Mouse (Mus musculus) frontal cortex, adult (tissue): ENCODE results near the gene Golga2.
"Not testable (repeated sequence)": the region's sequence is repeated elsewhere in the genome, so short reads cannot be mapped to it uniquely, and the experiment has no call there.

Experiments used
- ATAC-seq: cut with Nextera tagmentation; 2 replicates; pipeline ENCODE4 v1.9.2; 2017; ENCODE audit warnings: mild to moderate bottlenecking, moderate library complexity, mixed read lengths; ENCODE audit not compliant: low TSS enrichment

Gene Golga2

DNA sequence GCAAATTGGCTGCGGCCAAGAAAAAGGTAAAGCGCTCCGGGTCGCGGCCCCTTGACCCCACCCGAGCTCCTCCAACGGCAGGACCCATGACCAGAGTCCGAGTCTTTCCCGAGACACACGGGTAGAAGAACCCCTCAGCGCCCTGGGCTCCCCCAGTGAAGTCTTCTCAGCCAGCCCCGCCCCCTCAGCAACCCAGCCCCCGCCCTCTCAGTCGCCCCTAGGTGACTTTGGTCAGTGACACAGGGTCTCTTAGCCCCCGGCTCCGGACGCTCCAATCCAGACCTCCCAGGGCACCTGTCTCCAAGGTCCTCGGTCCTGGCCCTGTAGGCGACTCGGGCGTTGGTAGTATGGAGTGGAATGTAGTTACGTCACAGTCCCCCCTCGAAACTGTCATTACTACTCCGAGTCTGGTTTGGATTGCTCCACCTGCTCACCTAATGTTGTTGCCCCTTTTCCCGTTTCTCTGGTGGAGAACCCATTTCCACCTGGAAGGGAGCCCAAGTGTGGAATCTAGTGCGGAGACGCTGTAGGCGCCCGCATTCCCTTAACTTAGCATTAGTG is 1.3 kb downstream of the Golga2 start:
- no peak for ATAC-seq

- no peak for ATAC-seq
Measured at GRCm38 (mm10) chr2:32289578-32289977, 2.4 kb downstream of the Golga2 start.

- no peak for ATAC-seq
Measured at GRCm38 (mm10) chr2:32294348-32294747, 7.2 kb downstream of the Golga2 start.

GRCm38 (mm10) chr2:32295285-32295684 is 8.1 kb downstream of the Golga2 start:
- ATAC-seq = no peak

- ATAC-seq = not testable (repeated sequence)
Measured at GRCm38 (mm10) chr2:32295842-32296241, 8.7 kb downstream of the Golga2 start.

DNA sequence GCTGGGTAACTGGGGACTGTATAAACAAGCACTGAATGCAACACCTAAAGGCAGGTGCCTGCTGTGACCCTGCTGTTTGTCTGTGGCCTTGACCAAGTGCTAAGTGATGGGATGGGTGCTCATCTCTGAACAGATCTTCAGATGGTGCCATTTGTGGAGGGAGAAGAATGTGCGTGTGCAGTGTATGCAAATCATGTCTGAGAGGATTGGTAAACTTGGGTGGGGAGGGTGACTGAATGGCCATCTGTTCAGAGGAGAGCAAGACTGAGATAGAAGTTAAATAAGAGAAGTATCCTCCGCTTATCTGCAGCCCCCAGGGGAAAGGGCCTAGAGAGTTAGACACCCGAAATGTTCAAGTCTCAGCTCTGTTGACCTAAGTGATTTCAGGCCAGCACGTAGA is 12.3 kb downstream of the Golga2 start:
- ATAC-seq = peak; percentile 51; the same call in 1 of the 2 replicates

GRCm38 (mm10) chr2:32302952-32303351 is 15.8 kb downstream of the Golga2 start:
- ATAC-seq = no peak

- ATAC-seq = peak; percentile 25
Measured at GRCm38 (mm10) chr2:32304145-32304832, 17.1 kb downstream of the Golga2 start.

GRCm38 (mm10) chr2:32305668-32306067 is 18.5 kb downstream of the Golga2 start:
- ATAC-seq = no peak

- ATAC-seq = no peak
Measured at GRCm38 (mm10) chr2:32306176-32306575, 19.0 kb downstream of the Golga2 start.

DNA sequence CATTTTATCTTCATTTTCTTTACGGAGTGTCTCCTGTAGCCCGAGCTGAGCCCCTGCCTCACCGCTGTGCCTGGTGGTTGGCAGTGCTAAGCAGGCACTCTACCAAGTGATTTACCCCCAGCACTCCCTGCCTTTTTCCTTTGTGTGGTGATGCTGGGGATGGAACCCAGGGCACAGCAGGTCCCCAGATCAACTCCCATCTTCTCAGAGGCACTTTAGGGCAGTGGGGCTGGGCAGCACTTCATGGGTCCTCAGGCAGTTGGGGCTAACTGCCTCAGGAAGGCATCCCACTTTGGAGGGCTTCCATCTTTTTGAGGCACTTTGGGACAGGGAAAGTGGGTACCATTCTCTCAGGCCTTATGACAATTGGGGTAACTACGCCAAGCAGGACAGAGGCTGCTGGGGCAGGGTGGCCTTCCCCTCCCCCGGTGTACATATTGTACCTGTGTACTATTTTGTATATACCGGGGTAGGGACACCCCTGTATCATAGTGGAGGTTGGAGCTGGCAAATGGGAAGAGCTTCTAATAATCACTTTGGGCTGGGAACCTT is 20.1 kb downstream of the Golga2 start:
- ATAC-seq = no peak

DNA sequence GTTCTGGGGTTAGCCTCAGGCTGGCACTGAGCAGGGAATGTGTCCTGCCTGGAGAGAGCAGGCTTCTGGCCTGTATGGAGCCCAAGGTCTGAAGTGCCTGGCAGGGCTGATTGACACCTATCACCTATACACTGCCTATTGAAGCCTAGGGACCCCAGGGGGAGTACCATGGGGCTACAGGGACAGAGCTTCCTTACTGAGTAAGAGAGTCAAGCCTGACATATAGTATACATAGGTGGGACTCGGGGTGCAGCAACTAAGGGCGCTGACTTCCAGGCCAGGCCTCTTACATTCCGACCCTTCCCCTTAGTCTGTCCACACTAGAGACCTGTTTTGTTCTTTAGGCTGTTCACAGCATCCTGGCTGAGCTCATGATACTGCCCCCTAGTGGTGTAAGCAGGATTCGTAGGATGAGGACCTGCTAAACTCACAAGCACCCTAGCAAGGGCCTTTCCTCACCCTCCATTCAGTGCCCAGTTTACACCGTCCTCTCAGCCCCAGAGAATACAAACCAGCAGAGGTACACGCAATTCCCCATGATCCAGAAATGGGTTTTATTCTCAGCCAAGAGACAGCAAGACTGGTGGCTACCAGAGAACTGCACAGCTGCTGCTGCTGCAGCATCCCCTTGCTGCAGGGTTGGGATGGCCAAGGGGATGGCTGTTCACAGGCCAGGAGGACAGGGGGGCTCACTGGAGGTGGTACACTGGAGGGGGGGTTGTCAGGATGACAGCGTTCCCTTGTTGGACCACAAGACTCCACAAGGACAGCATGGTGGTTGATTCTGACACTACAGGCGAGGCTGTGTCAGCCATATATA is 21.0 kb downstream of the Golga2 start:
- peak; percentile 29; the same call in 1 of the 2 replicates for ATAC-seq

GRCm38 (mm10) chr2:32308870-32309568 is 21.8 kb downstream of the Golga2 start:
- ATAC-seq = no peak

DNA sequence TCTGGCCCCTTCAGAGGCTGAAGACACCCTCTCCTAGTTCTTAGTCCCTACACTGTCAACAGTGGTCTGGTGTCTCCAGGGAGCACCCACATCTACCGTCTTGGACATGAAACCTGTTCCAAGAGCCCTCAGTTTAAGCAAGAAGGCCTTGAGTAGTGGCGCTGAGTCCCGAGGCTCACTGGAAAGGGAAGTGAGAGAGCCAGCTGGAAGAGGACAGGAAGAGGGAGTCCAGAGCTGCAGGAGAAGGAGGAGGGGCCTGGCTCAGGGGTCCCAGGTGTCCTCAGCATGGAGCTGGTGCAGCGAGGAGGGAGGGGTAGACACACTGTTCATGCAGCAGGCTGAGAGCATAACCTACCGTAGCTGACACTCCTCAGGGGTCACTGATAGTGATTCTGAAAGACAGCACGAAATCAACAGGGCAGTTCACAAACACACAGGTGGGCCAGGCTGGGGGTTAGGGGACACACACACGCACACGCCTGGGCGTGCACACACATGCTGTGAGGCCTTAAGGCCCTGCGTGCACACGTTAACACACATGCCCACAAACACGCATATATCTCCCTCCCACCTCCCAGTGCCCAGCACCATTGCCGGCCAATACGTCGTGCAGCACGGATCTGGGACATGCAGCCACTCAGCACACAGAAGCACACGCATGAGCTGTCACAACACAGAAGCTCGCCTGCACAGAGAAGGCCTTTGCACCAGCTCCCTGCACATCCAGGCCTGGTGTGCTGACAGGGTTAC is 23.1 kb downstream of the Golga2 start:
- no peak for ATAC-seq

GRCm38 (mm10) chr2:32311443-32312317 is 24.5 kb downstream of the Golga2 start:
- no peak for ATAC-seq

DNA sequence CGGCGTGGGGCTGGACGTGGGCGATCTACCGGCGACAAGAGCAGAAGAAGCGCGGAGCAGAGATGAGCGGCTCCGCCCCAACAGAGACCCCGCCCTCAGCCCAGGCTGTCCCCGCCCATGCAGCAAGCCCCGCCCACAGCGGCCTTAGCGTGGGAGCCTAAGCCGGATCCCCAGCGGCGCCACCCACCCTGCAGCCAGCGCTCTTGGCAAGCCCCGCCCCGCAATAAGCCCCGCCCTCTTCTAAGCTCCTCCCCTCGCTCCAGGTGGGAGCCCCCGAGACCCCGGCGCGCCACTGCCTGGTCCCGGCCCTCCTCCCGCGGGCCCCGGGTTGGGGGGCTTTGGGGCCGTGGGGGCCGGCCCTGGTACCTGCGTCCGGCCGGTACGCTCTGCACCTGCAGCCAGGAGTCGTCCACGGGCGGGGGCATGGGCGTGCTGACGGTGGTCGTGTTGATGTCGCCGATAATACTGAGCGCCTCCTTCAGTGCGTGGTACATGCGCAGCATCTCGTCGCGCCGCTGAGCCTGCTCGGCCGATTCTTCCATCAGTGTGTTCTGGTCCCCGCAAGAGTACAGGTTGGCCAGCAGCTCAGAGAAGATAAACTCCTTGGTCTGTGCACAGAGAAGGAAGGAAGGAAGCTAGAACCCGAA is 25.3 kb downstream of the Golga2 start:
- ATAC-seq = no peak

GRCm38 (mm10) chr2:32314831-32315230 is 27.6 kb downstream of the Golga2 start:
- no peak for ATAC-seq

DNA sequence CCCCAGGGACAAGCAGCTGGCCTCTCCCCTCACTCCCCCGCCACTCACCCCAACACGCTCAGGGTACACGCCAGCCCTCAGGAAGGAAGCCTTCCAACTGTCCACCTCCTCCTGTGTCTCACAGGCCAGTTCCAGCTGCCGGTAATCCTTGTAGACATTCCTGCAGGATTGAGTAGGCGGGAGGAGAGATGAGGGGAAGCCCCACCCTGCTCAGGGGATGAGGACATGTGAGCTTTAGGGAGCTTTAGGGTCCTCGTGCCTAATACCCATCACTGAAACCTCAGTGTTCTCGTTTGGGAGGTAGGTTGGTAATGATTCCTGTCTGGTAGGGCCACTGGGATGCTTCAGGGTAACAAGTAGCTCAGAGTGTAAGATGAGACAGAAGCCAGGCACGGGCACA is 28.6 kb downstream of the Golga2 start:
- peak; percentile 22; the same call in 1 of the 2 replicates for ATAC-seq

- peak; percentile 3; the same call in 1 of the 2 replicates for ATAC-seq
Measured at GRCm38 (mm10) chr2:32316887-32317656, 29.9 kb downstream of the Golga2 start.
